Mouse (Mus musculus): ENCODE results near the gene Ccl7. TPM values are rescaled to one million over a fixed set of nuclear protein-coding genes. Genes with fewer than 3 reads are reported as not detected.

The Ccl7 gene
- total RNA-seq (2023; ENCODE audit: inconsistent age), result not detected in 4 replicates

DNA sequence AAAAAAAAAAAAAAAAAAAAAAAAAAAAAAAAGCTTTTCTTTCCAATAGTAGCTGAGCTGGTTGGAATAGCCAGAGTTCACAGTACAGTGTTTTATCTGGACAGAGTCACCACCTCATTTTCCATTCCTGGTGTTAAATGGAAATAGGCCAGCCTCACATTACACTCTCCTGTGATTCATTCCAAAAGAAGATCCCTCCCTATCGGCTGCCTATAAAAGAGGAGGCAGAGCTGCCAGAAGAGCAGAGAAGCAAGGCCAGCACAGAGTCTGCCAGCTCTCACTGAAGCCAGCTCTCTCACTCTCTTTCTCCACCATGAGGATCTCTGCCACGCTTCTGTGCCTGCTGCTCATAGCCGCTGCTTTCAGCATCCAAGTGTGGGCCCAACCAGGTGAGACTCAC is at the start of gene Ccl7:
Gene Ccl7 (plus strand): TSS at position 242 of the 400 bp plus-strand sequence.

DNA sequence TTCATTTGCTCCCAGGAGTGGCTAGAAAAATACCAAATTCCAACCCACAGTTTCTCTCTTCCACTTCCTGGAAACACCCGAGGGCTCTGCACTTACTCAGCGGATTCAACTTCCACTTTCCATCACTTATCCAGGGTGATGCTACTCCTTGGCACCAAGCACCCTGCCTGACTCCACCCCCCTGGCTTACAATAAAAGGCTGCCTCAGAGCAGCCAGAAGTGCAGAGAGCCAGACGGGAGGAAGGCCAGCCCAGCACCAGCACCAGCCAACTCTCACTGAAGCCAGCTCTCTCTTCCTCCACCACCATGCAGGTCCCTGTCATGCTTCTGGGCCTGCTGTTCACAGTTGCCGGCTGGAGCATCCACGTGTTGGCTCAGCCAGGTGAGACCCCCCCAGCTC is 10.2 kb upstream of the Ccl7 start, which contains the start of gene Ccl2:
Gene Ccl2 (plus strand): TSS at position 216 of the 400 bp plus-strand sequence.

DNA sequence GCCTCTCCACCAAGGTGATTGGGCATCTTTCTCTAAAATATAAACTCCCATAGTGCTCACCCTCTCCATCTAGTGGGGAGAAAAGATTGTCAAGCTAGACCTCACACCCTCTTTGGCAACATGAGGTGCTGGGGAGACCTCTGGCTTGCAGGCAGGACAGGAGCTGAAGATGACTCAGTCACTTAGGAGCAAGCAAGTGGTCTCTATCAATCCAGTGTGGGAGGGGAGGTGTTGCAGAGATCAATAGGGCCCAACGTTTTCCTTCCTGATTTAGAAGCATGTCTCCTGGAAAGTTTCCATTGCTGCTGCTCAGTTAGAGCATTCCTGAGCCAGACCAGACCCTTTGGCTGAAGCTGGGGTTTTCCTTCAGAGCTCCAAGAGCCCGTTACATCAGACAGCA is 7.0 kb upstream of the Ccl7 start, which contains the start of gene Gm17268:
Gene Gm17268 (minus strand): TSS at position 28 of the 400 bp plus-strand sequence.

DNA sequence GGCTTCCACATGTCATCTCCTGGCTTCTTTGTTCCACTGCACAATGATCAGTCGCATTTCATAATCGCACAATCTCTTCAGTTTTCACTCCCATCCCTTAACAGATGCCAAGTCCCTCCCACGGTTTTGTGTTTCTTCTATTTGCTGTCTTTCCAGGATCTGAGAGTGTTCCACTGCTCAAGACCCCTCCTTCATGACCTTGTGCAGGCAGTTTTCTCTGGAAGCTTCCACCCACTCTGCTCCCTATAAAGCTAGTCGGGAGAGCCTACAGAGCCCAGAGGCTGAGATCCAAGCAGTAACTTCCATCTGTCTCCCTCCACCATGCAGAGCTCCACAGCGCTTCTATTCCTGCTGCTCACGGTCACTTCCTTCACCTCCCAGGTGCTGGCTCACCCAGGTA is 12.1 kb downstream of the Ccl7 start, which contains the start of gene Ccl11:
Gene Ccl11 (plus strand): TSS at position 178 of the 400 bp plus-strand sequence.

Other genes starting within 250 kb of the Ccl7 start
- 0.18 TPM in 1 of 4 replicates, not detected in the others for gene 5530401A14Rik, start 185.0 kb upstream of the Ccl7 start, total RNA-seq (2023; ENCODE audit: inconsistent age)
- gene Asic2, start 77.3 kb upstream of the Ccl7 start, total RNA-seq (2023; ENCODE audit: inconsistent age), result not detected in 4 replicates
- not detected in 4 replicates for gene Ccl2, start 10.1 kb upstream of the Ccl7 start, total RNA-seq (2023; ENCODE audit: inconsistent age)
- not detected in 4 replicates for gene Gm17268, start 7.2 kb upstream of the Ccl7 start, total RNA-seq (2023; ENCODE audit: inconsistent age)
- gene Ccl11, start 12.1 kb downstream of the Ccl7 start, total RNA-seq (2023; ENCODE audit: inconsistent age), result not detected in 4 replicates
- gene Ccl12, start 56.1 kb downstream of the Ccl7 start, total RNA-seq (2023; ENCODE audit: inconsistent age), result not detected in 4 replicates
- gene Ccl8, start 69.5 kb downstream of the Ccl7 start, total RNA-seq (2023; ENCODE audit: inconsistent age), result not detected in 4 replicates